Mouse (Mus musculus) E14TG2a.4 (cell line): ENCODE measurements around the gene Nes.

Experiments
- CTCF ChIP-seq: conservative IDR thresholded peaks from 2 replicates; pipeline ENCODE4 v1.5.1; 2014; ENCODE audit warnings: low read length
- NANOG ChIP-seq: IDR thresholded peaks from 2 replicates; pipeline ENCODE4 v1.6.1; 2014; ENCODE audit warnings: borderline replicate concordance, low read length, mixed read lengths
- POU5F1 ChIP-seq: IDR thresholded peaks from 2 replicates; pipeline ENCODE4 v1.6.1; 2014; ENCODE audit warnings: low read length, borderline replicate concordance

- TF ChIP-seq CTCF (no peak), POU5F1 (no peak), NANOG (no peak)
Measured at GRCm38 (mm10) chr3:87958056-87958455, 12.8 kb upstream of the Nes start.
